Mouse (Mus musculus) telencephalon, adult 2 months (tissue): ENCODE data around the gene Gm8439.
"Not testable (repeated sequence)": the region's sequence is repeated elsewhere in the genome, so short reads cannot be mapped to it uniquely, and the experiment has no call there.

Source experiments
- DNase-seq: peaks from one replicate; pipeline ENCODE4 v3.0.0-alpha.2; 2011; ENCODE audit warnings: low read depth, low spot score

Gm8439 gene

DNA sequence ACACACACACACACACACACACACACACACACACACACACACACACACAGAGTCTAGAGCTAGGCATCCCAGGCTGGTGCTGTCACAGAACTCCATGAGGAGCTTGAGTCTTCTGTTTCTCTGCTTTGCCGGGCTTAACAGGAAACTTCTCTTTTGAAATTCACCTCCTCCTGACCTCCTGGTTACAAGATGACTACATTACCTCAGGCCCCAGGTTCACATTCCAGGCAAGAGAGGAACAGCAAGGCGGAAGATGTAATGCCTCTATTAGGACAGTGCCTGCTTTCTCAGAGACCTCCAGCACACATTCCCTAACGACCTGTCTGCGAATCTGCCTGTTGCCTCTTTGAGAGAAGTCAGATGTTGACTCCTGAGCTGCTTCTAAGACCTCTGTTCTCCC, at the start of gene Gm8439:
Gm8439 (plus strand) TSS at position 301 of the 400 bp plus-strand sequence.
- DNase-seq, result no peak

GRCm38 (mm10) chr4:120544896-120545295, 43.6 kb upstream of the Gm8439 start:
- DNase-seq, result no peak

GRCm38 (mm10) chr4:120556592-120556991, 32.0 kb upstream of the Gm8439 start:
- DNase-seq, result no peak

GRCm38 (mm10) chr4:120565726-120566125, 22.8 kb upstream of the Gm8439 start:
- peak; percentile 11 for DNase-seq

GRCm38 (mm10) chr4:120568005-120568404, 20.5 kb upstream of the Gm8439 start:
- no peak for DNase-seq

DNA sequence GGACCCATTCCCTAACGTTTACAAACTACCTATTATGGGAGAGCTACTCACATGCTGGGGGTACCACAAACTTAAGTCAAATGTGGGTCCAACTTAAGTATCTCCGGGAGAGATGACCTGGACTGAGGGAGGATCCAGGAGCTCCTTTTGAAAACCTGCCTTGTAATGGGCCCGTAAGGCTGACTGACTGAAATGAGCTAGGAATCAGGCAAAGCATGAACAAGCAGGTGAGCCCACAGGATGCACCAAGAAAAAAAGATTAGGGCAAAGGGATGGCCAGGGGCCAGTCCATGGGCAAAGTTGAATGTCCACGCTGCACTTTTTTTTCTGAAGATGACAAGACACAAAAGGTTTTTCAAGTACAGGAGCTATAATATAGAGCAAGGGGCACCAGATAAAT, 19.5 kb upstream of the Gm8439 start:
- DNase-seq, result no peak

DNA sequence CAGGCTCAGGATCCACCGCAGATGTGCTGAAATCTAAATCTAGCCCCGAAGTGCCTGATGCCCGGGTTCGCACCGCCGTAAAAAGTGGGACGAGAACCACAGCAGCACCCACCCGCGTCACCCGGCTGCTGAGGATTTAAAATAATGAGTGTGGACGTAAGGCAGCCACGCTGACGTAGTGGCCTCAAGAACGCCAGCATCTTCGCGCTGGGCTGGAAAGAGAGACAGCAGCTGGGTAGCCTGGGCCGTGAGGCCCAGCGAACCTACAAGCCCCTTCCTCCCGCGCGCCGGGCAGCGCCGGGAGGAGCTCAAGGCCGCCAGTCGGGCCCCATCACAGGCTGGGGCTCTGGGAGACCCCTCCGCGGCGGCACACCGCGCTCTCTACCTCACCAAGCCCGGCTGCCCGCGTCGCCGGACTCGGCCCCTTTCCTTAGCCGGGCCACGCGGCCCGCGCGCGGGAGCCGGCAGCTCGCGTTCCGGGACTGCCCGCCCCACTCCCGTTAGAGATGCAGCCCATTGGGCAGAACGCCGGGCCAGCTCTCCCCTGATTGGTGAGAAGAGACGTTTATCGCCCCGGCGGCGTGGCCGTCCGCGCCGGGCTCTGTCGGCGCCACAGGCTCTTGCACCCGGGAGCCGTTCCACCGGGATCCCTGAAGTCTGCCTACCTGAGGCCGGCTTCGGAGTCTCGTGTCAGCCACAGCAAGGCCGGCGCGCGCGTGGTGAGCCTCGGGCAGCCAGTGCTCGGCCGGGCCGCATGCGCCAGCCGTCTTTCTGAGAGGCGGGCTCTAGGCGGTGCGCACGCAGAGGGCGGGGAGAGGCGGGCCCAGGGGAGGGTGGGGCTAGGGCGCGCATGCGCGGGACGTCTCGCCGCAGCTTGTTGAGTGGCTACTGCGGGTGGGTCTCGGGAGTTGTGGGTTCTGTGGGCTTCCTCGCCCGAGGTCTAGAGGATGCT, 18.8 kb upstream of the Gm8439 start, which contains the start of gene Ctps:
Ctps (minus strand) TSS at position 791 of the 952 bp plus-strand sequence.
- peak; percentile 88 for DNase-seq

DNA sequence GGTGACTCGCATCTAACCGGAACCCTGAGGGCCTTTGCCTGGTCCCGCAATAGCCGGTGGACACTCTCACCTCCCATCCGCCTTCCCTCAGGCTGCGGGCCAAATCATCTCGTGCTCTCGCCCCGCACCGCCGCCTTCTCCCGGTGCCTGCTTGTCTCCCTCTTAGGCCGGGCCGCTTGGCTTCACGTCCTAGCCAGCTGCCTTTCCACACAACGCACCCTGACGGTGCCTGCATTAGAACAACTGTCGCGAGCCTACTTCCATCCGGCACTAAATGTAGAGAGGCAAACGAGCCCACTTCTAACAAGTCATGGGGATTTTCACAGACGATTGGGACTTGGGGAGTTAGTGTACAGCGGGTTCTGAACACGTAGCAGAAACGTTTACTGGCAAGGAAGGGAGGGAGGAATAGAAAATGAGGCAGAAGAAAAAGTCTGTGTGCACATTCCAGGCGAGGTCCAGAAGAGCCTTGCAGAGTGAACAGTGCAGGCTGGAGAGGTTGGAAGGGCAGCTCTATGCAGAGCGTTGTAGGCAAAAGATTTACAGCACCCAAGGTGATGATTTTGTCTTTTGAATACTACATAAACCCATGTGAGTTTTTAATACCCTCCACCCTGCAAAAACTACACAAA, 18.0 kb upstream of the Gm8439 start:
- DNase-seq, result no peak

- no peak for DNase-seq
Observed at GRCm38 (mm10) chr4:120571070-120571464, 17.5 kb upstream of the Gm8439 start.

GRCm38 (mm10) chr4:120571691-120572090, 16.9 kb upstream of the Gm8439 start:
- DNase-seq, result no peak

GRCm38 (mm10) chr4:120580894-120581293, 7.7 kb upstream of the Gm8439 start:
- DNase-seq, result no peak

DNA sequence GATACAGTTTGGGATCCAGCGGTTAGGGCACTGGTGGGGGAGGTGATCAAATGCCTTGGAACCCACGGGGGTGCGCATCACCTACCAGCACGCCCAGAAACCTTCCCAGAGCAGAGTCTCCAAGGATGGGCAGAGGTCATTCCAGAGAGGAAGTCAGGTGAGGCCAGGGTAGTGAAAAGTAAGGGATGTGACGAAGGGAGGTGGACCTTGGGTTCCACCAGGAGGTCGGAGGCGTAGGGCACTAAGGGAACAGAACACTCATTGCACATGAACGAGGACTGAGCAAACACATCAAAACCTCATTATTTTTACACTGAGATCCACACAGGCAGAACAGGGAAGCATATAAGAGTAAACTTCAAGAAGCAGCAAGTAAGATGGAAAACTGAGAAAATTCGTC, 6.8 kb upstream of the Gm8439 start:
- no peak for DNase-seq

DNA sequence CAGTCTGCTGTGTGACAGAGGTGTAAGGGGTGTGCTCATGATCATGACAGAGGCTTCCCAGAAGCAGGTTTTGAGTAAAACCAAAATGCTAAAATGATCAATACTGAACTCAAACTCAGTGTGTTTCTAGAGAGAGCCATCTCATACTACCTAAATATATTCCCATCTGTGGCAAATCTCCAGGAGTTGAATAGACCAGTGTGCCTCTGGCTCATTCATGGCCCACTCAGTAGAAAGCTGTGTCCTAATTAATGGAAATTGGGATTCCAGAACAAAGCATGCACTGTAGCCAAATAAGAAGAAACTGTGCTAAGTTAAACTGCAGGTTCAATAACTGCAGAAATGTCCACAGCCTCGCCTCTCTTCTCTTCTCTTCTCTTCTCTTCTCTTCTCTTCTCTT, 1.6 kb upstream of the Gm8439 start:
- no peak for DNase-seq

DNA sequence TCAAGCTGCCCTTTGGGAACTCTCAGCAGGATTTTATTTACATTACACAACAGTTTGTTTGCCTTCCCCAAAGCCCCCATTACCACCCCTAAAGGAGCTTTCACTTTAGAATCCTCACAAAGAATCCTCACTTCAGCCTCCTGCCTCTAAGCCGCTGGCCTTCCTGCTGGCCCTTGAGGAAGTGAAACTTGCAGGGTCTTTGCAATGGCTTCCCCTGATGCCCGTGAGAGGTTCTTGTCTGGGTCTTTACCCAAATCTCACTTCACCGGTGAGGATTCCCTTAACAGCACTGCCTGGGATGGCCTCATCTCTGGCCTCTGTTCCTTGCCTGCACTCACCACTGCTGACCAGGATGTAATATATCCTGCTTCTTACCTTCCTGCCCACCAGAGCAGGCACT, 525 bp downstream of the Gm8439 start:
- DNase-seq, result no peak

DNA sequence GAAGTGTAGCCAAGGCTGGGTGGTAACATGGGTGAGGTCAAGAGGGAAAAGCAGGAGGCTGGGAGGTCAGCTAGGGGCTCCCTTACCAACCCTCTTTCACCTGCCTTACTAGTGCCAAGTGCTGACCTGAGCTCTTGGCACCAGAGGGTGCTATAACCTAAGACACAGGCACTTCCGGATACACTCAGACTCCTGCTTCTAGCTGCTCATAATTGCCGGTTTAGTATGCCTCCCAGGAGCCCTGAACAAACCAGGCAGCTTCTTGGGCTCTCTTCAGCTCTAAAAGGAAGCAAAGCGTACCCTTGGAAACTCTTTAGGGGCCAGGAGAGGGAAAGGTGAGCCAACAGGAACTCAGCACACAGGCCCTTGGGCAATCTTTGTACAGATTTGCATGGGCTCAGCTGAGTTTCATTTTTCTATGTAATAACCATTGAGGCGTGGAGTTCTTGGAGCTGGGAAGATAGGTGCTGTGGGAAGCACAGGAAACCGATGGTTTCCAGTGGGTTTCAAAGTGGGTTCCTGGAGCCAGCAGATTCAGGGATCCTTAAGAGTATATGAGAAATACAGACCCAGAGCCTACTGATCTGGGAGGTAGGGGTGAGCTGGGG, 1.4 kb downstream of the Gm8439 start:
- peak; percentile 73 for DNase-seq

DNA sequence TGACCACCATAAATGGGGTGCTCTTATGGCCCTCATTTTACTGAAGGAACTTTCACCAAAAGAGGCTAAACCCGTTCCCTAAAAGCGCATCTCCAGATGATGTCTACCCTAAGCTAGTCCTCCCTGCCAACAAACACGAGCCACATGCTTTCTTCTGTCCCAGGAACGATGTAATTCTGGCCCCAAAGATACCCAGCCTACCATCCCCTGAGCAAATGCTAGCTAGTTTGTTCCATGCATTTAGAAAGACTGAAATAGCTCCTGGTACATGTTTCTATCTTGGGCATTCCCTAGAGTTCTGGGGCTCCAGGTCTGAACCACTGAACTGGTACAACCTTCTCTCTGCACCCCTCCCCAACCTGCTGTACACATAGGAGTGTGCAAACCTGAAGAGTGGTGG, 2.4 kb downstream of the Gm8439 start:
- peak; percentile 56 for DNase-seq

DNA sequence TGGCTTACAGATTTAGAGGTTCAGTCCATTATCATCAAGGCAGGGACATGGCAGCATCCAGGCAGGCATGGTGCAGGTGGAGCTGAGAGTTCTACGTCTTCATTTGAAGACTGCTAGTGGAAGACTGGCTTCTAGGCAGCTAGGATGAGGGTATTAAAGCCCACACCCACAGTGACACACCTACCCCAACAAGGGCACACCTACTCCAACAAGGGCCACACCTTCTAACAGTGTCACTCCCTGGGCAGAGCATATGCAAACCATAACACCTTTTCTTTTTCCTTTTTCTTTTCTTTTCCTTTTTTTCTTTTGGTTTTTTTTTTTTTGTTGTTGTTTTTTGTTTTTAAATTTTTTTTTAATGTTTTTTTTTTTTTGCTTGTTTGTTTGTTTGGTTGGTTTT, 7.7 kb downstream of the Gm8439 start:
- DNase-seq, result not testable (repeated sequence)

GRCm38 (mm10) chr4:120598922-120599321, 10.4 kb downstream of the Gm8439 start:
- no peak for DNase-seq

DNA sequence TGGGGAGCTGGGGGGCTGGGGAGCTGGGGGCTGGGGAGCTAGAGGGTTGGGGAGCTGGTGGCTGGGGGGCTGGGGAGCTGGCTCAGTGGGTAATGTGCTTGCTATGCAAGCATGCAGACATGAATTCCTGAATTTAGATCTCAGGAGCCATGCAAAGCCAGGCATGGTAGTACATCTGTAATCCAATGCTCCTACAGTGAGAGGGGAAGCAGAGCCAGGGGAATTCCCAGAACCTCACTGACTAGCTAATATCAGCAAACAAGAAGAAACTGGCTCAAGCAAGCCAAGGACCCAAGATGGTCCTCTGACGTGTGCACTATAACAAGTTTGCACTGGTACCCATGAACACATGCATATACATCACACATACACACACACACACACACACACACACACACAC, 13.2 kb downstream of the Gm8439 start:
- no peak for DNase-seq

- DNase-seq, result no peak
Observed at GRCm38 (mm10) chr4:120602669-120603068, 14.1 kb downstream of the Gm8439 start.

DNA sequence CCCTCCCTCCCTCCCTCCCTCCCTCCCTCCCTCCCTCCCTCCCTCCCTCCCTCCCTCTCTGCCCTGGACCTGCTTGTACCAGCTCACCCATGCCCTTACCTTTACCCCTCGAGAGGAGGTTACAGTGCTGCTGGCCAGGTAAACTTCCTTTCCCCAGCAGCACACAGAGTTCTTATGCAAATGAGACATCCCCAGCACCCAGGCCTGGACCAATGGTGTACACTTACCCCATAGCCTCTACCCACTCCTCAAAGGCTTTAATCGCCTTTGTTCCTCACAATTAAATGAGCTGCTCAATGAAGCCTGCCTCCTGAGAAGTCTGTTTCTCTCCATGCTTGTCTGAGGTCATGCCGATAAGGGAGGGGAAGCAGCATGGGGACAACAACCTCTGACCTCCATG, 18.4 kb downstream of the Gm8439 start:
- DNase-seq, result no peak

GRCm38 (mm10) chr4:120611005-120611404, 22.5 kb downstream of the Gm8439 start:
- no peak for DNase-seq
